Mouse (Mus musculus) thymus, postnatal 0 days (tissue): ENCODE measurements around the gene Cacnb4. TPM values are rescaled to one million over a fixed set of nuclear protein-coding genes. Genes with fewer than 3 reads are reported as not detected.

Experiments
- DNase-seq: peaks from one replicate; pipeline ENCODE4 v3.0.0-alpha.2; 2015; ENCODE audit warnings: low spot score
- polyA plus RNA-seq: library from polyadenylated mRNA; unstranded; fragments of >200 nt; fragmentation: Nextera tagmentation; extraction: Ambion mirVana; gene quantifications from 2 replicates; pipeline ENCODE4 v1.2.1, GENCODE M21; 2015

Gene Cacnb4
- 0.18 and 0.21 TPM in 2 replicates for polyA plus RNA-seq

DNA sequence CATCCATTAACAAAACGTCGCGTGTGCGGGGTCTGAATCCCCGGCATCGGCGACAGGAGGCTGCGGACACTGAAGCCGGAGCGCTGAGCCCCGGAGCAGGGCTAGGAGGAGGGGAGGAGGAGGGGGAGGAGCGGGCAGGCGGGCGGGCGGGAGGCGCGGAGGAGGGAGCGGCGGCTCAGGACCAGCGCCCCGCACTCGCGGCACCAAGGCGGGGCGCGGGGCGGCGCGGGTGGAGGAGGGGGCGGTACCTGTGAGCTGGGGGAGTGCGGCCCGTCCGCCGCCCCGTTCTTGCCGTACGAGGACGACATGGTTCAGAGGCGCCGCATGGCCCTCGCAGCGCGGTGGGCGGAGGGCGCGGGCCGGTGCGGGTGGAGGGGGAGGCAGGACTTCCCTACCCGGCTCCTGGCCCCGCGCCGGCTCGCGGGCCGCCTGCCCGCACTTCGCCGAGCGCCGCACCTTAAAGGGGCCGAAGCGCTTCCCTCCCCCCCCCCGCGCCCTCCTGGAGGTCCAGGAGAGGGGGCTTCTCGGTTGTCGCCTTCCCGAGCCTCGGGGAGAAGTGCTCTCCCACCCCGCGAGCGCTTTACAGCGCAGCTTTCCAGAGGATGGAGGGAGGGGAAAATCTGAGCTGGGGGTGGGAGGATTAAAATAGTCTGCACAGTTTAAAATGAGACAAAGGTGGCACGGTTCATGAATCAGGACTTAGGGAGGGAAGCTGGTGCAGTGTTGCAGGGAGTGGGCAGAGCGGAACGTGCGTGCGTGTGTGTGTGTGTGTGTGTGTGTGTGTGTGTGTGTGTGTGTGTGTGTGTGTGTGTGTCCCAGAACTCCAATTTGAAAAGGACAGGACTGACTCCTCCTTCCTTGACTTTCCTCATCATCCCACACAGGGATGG is at the start of gene Cacnb4:
Gene Cacnb4 (minus strand): TSS at position 809 of the 890 bp plus-strand sequence.
- DNase-seq: no peak

DNA sequence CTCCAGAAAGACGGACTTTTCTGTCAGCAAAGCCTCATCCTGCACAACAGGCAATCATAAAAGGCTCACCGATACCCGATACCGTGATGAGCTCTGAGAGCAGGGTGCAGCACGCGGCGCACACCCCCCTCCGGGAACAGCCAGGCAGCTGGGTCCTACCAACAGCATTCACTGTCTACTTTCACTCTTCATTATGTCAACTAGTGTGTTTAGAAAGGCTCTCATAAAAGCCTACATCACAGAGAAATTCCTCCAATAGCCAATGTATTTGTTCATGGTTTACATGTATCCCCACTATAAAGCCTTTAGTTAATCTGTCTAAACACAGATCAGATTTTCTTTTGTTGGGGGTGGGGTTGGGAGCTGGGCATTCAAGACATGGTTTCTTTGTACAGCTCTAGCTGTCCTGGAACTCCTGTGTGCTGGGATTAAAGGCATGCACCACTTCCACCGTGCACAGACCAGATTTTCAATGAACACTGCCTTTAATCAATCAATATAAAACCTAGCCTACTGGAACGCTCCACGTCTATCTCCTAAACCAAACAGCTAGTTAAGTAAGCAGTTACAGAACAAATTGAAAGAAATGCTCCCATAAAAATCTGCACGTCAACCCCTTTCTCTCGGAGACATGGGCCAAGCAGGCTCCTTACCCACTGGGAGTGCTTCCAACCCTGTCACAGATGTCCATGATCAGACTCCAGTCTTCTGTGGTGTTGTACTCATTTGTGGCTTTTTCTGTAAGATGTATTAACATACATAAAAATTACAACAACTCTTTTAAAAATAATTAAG is 43.8 kb upstream of the Cacnb4 start:
- DNase-seq: no peak

DNA sequence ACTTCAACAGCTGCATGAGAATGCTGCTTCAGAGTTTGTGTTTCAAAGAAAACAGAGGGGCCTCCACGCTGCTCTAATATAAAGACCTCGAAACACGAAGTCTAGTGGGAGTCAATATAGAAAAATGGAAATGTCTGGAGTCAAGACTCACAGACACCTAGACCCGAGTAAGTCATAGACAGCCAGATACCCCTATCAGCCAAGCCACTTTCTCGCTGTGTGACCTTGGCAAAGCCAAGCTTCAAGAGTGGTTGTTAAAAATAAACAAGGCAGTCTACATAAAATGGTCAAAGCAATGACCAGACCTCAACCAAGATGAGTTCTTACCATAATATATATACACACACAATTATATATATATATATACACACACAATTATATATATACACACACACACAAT is 40.4 kb upstream of the Cacnb4 start:
- DNase-seq: no peak

DNA sequence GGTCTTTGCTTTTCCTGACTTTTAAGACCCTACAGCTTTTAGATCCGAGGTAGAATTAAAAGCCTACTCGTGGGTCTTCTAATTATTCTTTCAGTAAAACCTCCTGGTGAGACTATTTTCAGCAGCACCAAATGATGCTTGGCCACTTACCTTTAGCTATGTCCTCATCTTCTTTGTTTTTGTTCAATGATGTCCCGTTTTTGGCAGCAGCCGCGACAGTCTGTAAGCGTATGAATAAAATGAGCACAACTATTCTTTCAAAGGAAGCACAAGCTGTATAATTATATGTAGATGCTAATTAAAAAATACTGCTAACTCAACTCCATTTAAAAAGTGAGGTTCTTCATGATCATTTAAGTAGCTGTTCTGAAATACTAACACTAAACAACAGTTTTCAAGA is 38.9 kb upstream of the Cacnb4 start:
- DNase-seq: no peak

DNA sequence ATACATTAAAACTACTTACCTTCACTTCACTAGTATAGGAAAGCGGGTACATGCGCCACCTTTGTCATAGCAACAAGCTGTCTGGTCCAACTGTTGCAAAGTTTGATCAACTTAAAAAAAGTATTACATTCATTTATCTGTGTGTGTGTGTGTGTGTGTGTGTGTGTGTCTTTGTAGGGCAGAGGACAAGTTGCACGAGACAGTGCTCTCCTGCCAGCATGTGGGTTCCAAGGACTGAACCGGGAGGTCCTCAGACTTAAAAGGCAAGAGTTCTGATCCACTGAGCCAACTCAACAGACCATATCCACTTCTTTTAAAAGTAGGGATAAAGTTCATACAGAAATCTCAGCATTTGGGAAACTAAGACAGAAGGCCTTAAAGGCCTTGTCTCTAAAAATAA is 37.5 kb upstream of the Cacnb4 start:
- no peak for DNase-seq

DNA sequence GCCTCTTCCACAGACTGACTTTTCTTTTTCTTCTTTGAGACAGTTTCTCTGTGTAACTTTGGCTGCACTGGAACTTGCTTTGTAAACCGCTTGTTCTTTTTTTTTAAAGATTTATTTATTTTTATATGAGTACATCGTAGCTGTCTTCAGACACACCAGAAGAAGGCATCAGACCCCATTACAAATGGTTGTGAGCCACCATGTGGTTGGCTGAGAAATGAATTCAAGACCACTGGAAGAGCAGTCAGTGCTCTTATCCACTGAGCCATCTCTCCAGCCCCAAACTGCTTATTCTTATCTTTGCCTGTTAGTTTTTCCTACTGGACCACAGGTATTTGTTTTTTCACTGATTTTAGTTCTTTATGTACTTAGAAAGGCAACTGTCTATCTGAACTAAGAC is 34.2 kb upstream of the Cacnb4 start:
- no peak for DNase-seq

DNA sequence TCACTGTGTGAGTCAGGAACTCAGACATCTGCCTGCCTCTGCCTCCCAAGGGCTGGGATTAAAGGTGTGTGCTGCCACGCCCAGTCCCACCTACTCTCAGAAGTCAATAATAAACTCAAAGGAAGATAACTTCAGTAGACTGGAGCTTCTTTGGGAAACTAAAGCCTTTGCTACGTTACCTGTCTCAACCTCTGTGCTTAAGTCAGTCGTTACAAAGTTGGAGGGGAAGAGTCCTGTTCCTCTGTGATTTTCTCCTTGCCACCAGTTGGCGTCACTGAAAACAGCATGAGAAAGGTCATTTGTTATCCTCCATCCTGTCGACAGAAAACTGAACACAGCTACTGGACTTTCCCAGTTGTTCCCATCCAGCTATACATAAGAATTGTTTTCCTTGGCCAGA is 32.8 kb upstream of the Cacnb4 start:
- DNase-seq: no peak

DNA sequence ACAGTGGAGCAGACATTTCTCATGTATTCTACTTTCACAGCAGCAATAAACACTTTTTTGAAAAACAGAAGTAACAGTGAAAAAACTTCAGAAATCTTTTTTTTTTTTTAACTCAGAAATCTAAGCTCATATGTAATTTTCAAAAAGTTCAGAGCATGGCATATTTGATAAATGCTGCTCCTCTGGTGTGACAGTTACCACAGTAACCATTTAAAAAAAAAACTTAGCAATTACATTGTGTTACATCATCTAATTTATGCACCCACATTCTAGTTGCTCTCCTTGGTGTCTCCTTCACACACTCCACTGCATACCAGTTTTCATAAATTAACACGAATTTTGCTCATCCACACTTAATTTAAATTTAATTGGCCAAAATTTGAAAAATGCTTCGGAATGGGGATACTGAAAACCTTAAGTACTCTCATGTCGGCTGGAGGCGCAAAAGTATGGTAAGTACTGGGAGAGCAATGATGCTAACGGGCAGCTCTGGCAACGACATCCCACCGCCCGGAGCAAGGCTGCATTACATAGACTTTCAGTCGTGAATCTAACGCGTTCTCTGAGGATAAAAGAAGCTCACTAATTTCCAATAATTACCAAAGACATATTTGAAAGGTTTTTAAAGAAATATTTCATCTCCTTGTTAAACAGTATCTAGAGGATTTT is 24.9 kb upstream of the Cacnb4 start:
- no peak for DNase-seq

DNA sequence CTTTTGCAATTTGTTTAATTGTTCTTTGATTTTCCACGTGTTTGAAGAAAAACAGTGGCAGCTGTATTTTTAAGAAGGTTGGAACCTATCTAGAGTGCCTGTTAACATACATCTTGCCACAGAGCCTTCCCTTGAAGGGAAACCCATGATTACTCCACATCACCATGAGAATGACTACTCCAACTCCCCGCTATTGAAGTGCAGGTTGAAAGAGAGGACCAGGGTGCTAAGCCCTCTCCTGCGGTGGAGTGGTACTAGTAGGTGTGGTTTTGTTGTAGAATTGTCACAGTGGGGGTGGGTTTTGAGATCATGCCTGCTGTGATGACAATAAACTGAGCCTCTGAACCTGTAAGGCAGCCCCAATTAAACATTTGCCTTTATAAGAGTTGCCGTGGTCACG is 23.7 kb upstream of the Cacnb4 start:
- DNase-seq: no peak

DNA sequence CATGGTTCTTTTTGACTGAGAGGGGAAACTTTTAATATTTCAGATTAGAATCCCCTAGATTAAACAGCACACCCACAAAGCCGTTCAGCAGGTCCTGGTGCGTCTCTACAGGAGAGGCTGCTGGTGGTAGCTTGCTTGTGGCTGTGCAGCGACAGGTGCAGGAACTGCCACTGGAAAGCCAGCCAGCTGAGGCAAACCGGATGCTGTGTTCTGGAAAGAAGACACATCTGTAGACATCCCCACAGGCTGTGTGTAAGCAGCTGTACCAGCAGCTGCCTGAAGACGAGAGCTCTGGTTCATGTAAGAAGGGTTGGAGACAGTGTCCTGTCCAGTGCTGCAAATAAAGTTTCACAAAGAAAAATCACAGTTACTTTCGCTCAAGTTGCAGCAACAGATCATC is 18.0 kb upstream of the Cacnb4 start:
- DNase-seq: peak; percentile 58

DNA sequence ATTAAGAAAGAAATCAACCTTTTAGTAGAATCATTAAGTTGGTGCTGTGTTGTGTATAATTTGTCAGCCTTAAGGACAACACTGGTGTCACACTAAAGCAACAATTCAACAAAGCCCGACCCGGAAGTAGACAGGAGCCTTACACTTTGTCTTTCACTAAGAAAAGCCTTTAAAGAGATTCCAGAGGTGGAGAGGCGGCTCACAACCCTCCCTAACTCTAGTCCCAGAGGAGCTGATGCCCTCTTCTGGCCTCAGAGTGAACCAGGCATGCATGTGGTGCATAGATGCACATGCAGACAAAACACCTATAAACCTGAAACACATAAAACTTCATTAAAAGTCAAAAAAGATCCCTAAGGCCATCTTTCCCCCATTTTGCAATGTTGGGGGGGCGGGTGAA is 15.1 kb upstream of the Cacnb4 start:
- DNase-seq: no peak

DNA sequence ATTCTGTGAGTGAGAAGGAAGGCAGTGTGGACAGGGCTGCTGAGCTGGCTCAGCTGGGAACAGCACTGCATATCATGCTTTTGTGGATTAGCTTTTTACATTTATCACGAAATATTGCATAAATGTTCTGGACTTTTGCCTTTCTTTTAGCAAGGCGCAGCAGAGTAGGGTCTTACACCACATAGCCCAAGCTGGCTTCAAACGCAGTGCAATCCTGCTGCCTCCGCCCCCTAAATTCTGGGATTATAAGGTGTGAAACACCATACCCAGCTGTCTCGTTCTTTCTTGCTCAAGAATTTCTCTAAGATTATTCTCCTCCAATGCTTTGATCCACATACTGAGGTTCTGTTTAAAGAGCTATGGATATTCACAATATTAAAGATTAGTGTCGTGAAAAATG is 10.0 kb upstream of the Cacnb4 start:
- DNase-seq: no peak

DNA sequence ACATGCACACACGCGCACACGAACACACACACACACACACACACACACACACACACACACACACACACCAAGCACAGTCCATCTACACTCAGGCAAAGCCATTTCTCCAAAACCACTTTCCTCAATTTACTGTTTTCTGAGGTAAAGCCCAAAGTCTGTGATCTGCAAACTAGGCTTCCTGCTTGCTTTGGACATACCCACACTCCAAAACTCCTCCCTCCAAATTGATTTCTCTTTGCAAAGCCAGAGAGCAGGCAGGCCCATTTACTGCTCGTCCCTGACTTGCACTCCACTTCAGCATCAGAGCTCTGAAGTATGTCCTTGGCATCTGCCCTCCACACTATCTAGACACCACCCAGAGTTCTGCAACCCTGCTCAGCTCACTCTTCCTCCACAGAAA is 958 bp upstream of the Cacnb4 start:
- no peak for DNase-seq

DNA sequence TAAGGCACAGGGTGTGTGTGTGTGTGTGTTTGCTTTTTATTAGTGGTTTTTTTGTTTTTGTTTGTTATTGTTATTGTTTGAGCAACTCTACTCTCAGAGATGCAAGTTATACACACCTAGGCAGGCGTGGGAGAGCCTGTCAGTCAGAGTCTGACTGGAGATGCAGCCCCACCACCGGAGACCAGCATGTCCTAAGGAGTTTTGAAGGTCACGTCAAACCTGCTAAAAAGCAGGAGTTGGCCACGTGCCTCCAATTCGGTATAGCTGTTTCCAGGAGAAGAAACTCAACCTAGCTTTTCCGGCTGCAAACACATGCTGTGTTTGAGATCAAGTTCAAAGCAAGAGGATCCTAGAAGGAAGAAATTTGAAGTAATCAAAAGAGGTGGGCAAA is 277 bp upstream of the Cacnb4 start:
- DNase-seq: no peak

DNA sequence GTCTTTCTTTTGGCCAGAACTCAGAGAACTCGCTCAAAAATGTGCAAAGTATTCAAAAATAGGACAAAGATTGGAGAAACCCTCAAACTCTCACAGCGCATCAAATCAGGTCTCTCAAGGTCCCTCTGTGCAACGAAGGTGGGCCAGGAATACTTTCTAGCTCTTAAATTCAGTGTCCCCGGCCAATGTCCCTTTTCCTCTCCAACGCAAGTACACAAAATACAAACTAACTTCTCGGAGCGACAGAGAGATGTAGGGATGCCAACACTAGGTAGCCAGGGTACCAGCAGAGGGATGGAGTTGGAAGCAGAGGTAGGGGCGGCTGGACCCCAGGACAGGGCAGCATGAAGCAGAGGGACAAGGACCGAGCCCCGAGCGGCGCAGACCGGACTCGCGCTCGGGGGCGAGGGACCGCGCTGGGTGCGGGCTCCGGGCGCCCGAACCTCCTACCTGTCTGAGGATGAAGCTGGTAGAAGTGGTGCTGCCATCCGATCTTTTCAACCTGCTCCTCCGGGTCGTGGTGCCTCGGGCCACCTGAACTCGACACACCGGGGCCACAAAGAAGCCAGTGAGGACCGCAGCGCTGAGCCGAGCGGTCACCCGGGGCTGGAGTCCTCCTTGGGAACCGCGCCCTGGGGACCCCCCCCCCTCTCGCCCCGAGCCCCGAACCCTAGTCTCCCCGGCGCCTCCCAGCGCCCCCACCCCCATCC is 1.2 kb downstream of the Cacnb4 start:
- no peak for DNase-seq

DNA sequence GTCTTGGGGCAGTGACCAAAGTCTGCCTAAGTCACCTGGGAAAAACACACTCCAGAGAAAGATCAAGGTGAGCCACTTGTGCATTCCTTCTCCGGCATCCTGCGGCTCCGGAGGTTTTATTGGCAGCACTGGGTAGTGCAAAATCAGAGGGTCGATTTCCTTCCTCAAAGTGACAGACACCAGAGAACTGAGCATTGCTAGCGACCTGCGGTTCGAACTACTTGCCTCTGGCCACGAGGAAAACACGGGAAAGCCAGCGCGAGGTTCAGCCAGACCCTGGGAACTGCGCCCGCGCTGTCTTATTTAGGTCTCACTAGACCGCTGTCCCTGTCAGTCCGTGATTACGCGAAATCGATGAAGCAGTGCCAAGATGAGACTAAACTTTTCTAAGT is 1.7 kb downstream of the Cacnb4 start:
- no peak for DNase-seq

DNA sequence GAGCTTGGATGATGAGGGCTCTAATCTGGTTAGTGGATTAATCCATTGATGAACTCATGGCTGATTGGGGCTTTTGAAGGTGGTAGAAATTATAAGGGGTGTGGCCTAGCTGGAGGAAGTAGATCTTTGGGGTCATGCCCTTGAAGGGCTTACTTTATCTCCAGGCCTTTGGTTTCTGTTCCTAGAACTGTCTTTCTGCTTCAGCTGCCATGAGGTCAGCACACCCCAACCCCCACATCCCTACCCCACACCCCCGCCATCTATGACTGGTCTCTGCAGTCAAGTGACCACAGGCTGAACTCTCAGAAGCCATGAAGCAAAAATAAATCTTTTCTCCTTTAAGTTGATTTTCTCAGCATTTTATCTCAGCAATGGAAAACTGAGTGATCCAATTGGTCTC is 3.5 kb downstream of the Cacnb4 start:
- DNase-seq: no peak

DNA sequence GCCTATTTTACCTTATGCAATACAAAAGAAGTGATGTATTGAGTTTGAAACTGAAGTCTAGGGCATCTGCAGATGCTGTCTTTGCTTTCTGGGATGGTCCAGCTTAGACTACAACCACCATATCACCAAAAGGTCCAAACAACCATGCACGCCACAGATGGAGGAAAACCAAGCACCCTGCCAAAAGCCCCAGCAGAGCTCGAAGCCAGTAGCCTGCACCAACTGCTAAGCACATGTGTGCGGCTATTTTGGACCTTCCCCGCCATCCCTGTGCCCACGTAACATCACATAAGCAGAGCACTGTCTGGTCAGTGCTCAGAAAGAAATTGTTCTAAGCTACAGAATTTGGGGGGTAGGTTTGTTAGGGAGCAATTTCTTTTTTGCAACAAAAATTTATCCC is 5.9 kb downstream of the Cacnb4 start:
- DNase-seq: no peak

DNA sequence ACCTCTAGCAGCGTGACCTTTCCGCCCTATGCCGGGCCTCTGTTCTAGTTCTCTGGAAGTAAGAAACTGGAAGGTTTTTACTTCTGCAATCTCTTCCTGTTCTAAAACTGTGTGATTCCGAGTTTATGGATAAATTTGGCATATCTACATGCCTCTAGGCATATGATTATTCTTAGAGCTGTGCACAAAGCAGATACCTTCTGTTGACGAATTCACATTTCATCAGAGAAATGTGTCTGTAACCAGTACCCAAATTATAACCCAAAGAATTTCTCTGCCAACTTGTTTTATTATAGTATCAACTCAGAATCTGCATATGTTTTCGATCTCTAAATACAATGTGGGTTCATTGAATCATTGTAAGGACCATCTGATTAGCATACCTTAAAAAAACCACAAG is 8.2 kb downstream of the Cacnb4 start:
- DNase-seq: no peak

DNA sequence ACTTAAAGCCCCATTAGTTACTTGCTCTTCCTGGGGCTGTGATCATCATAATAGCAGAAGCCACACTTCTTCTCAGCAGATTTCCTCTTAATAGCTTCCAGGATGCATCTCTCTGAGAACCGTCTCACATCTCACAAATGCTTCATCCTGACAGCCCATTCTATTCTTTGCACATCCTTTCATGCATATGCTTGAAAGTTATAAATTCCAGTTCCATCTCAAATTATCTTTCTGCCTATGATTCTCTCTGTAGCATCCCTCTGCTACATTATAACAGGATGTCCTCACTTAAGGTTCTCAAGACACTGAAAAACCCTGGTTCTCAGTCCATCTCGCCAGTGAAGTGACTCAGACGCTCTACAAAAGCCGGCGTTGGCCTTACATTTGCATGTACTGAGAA is 19.9 kb downstream of the Cacnb4 start:
- DNase-seq: no peak

DNA sequence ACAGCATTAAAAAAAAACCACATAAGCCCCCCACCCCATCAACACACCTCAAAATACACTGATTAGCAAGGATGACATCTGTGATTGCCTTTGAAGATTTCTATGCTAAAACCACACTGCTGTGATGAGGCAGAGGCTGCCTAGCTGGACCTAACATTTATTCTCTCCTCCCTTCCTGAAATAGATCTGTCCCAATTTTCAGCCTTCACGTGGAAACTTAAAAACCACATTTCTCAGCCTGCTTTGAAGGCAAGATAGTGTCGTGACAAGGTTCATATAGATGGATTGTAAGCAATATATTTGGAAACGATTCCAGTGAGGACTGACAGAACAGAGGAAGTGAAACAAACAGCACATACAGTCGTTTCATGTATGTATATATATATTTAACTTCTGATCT is 22.1 kb downstream of the Cacnb4 start:
- DNase-seq: no peak

DNA sequence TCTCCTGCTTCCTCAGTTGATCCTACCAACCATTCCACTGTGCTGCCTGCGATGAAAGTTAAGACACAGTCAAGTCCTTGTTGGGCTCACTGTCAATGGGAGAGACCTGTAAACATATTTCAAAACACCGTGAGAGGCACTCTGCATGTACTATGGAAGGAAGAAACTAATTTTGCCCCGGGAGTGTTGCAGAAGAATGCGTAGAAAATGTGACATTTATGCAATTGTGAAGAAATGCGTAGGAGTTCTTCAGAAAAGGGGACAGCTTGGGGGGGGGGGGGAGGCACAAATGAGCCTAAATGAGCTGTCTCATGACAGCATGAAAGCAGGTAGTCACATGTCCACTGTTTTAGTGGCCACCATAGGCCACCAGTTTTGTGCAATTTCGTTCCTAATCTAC is 25.1 kb downstream of the Cacnb4 start:
- no peak for DNase-seq
